Mouse (Mus musculus) left cerebral cortex, adult 2 months (tissue): ENCODE results near the gene Dcun1d4. TPM values are rescaled to one million over a fixed set of nuclear protein-coding genes. Genes with fewer than 3 reads are reported as not detected.
"Not testable (repeated sequence)": the region's sequence is repeated elsewhere in the genome, so short reads cannot be mapped to it uniquely, and the experiment has no call there.

ENCODE experiments used
- DNase-seq, 2 experiments: peaks; one replicate each; pipeline ENCODE4 v3.0.0; 2021 to 2022; ENCODE audit warnings: low spot score in 2 of 2, mixed read lengths in 1 of 2; ENCODE audit errors: extremely low spot score in 1 of 2
- H3K27ac ChIP-seq: fragments of 200-600 bp; 2 replicates; pipeline ENCODE4 v1.8.1; 2022
- H3K4me3 ChIP-seq: fragments of 200-600 bp; 2 replicates; pipeline ENCODE4 v1.8.1; 2022
- CTCF ChIP-seq: fragments of 200-600 bp; IDR thresholded peaks from 2 replicates; pipeline ENCODE4 v1.8.1; 2022; ENCODE audit warnings: antibody characterized with exemption, mild to moderate bottlenecking, moderate library complexity
- intact Hi-C: fragments of 180-260 bp; cut with DNase I; formaldehyde crosslinking; loops from one replicate; pipeline ENCODE4 v1.15.1; 2025
- total RNA-seq, 2 experiments: library from RNA; stranded (reverse); gene quantifications; 2 replicates each; pipeline ENCODE4 v1.2.3; 2021

The Dcun1d4 gene
- total RNA-seq, 2 experiments from 2014 or later: 122 to 125 TPM

DNA sequence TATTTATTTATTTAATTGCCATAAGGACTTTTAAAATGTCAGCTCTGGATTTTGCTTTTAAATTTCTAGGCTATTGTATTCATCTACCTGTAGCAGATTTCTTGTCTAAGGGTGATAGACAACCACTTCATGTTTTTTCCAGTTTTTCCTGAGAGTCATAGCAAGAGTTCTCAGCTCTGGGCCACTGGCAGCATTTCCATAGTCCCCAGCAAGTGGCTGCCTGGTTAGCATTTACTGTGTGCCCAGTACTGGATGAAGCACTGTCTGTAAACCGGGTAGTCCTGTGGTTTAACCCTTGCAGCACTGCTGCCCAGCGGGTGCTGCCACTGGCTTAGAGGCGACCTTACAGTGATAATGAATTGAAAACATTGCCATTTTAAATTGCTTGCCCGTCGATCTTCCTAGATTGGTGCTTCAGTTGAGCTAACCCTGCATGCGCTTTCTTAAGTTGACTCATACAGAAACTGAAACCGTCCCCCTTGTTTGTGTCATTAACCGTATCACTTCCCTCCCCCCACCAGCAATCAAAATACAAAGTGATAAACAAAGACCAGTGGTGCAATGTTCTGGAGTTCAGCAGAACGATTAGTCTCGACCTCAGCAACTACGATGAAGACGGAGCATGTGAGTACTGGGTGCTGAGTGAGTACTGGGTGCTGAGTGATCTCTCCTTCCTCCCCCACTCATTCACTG is 76.1 kb downstream of the Dcun1d4 start:
- DNase-seq: no peak
- intact Hi-C loops: no loop called here
- no peak for TF ChIP-seq CTCF
- Histone ChIP-seq H3K4me3 (no peak overlapping the region), H3K27ac (no peak overlapping the region)

DNA sequence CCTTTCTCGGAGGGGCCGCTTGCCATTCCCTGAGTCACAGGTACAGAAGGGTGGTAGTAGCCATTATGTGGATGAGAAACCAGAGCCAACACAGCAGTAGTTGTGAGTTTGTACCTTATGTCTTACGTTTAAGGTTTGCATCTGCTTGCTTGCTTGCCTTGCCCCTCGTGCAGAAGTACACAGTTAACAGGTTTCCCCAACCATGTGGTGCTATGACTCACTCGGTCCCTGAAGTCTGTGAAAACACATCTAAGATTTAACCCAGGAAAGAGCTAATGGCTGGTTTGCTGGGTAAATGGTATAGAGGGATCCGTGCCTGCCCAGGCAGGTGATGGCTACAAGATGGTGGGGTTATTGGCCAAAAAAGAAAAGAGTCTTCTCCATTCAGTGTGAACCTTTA is 78.0 kb downstream of the Dcun1d4 start:
- no peak for DNase-seq
- Histone ChIP-seq H3K27ac (no peak overlapping the region), H3K4me3 (no peak overlapping the region)
- TF ChIP-seq CTCF: no peak
- intact Hi-C loops: no loop called here

- H3K27ac ChIP-seq: no peak overlapping the region
- H3K4me3 ChIP-seq: no peak overlapping the region
- intact Hi-C loops: no loop called here
- no peak for DNase-seq
- no peak for TF ChIP-seq CTCF
Measured at GRCm38 (mm10) chr5:73564038-73564437, 83.2 kb downstream of the Dcun1d4 start.

DNA sequence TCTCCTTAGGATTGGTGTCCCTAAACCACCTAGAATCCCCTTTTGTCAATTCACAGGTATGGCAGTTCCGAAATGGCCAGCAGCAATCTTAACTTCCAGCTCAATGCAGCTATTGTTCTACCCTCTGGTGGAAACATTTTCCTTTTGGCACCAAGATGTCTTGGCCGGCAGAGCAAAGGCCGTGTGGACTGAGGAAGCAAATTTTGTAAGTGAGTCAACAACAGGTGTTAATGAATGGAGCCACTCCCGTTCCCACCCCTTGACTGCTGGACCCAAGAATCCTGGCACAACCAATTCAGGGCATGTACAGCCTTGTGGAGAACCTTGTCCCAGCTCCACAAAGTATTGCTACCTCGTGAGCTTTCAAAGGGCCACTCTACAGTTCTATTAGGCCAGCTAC is 85.3 kb downstream of the Dcun1d4 start:
- no peak overlapping the region for H3K4me3 ChIP-seq
- DNase-seq: no peak
- no peak for TF ChIP-seq CTCF
- intact Hi-C loops: no loop called here
- no peak overlapping the region for H3K27ac ChIP-seq

- intact Hi-C loops: no loop called here
- Histone ChIP-seq H3K27ac (no peak overlapping the region), H3K4me3 (no peak overlapping the region)
- no peak for TF ChIP-seq CTCF
- no peak for DNase-seq
Measured at GRCm38 (mm10) chr5:73566892-73567291, 86.1 kb downstream of the Dcun1d4 start.

DNA sequence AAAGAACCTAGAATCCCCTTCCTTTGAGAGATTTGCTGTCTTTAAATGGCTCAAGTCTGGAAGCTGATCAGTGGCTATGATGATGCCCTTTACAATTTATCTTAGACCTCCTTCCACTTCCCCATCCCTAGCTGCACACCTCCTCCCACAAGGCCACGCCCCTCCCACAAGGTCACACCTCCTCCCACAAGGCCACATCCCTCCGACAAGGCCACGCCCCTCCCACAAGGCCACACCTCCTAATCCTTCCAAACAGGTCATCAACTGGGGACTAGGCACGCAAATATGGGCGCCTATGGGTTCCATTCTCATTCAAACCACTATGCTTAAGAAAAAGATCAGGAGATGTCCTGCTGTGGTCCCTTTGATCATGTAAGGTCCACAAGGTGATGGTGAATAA is 88.4 kb downstream of the Dcun1d4 start:
- DNase-seq: no peak
- Histone ChIP-seq H3K4me3 (no peak overlapping the region), H3K27ac (no peak overlapping the region)
- TF ChIP-seq CTCF: no peak
- intact Hi-C loops: no loop called here

DNA sequence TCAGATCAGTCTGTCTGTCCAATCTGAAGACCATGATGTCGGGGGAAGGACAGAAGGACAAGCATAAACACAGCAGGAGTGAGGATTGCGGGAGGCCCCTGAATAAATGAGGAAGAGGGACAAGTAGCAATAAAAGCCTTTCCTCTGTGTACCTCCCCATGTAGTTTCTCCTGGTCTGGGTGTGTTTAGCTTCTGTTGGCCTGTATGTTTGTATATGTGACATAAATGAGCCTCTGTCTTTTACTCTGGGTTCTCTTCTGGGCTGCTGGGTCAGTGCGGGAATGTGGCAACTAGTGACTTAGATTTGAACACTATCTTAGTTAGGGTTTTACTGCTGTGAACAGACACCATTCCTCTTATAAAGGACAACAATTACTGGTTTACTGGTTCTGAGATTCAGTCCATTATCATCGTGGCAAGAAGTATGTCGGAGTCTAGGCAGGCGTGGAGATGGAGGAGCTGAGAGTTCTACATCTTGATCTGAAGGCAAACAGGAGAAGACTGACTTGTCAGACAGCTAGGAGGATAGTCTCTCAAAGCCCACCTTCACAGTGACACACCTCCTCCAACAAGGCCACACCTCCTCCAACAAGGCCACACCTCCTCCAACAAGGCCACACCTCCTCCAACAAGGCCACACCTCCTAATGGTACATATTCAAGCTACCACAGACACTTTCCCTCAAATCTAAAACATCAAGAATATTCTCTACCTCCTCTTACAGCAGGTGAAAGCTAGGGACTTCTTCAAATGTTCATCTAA is 90.8 kb downstream of the Dcun1d4 start:
- no peak for DNase-seq
- no peak for TF ChIP-seq CTCF

GRCm38 (mm10) chr5:73572846-73573245 is 92.0 kb downstream of the Dcun1d4 start:
- intact Hi-C loops: no loop called here
- Histone ChIP-seq H3K4me3 (no peak overlapping the region), H3K27ac (no peak overlapping the region)
- no peak for DNase-seq
- no peak for TF ChIP-seq CTCF

More for the DNA sequence above, 90.8 kb downstream of the Dcun1d4 start:
- intact Hi-C loops: no loop called here
- Histone ChIP-seq H3K27ac (no peak overlapping the region), H3K4me3 (no peak overlapping the region)

DNA sequence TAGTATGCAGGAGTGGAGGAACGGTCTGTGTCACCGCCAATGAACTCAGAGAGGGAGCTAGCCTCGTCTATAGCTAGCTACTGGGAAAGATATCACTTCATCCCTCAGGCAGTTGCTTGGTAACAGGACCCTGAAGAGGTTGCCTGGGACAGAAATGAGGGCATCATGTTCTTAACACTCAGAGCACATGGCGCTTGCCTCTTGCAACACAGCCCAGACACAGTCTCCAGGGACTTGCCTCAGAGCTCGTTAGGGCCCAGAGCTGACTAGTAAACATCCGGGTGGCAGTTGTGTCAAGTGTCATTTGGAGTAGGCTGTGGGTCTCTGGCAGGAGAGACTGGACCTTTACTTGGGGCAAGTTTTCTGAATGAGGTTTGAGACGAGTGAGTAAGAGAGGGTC is 93.0 kb downstream of the Dcun1d4 start:
- no peak for TF ChIP-seq CTCF

GRCm38 (mm10) chr5:73574616-73575015 is 93.8 kb downstream of the Dcun1d4 start:
- DNase-seq: peak in 1 of 2 experiments; percentile 8
- intact Hi-C loops: no loop called here
- no peak for TF ChIP-seq CTCF
- Histone ChIP-seq H3K4me3 (no peak overlapping the region), H3K27ac (no peak overlapping the region)

More for the DNA sequence above, 93.0 kb downstream of the Dcun1d4 start:
- DNase-seq: peak in 1 of 2 experiments; percentile 3
- intact Hi-C loops: no loop called here
- no peak overlapping the region for H3K27ac ChIP-seq
- no peak overlapping the region for H3K4me3 ChIP-seq

GRCm38 (mm10) chr5:73576708-73577107 is 95.9 kb downstream of the Dcun1d4 start:
- Histone ChIP-seq H3K4me3 (no peak overlapping the region), H3K27ac (peak overlapping the region; percentile 40; the same call in 1 of the 2 replicates)
- DNase-seq: peak in 1 of 2 experiments; percentile 36
- no peak for TF ChIP-seq CTCF
- intact Hi-C loops: no loop called here

- Histone ChIP-seq H3K27ac (0 out of 2 replicates have a peak overlapping the region, but pooled peaks have one; percentile 12), H3K4me3 (no peak overlapping the region)
- TF ChIP-seq CTCF: no peak
- intact Hi-C loops: no loop called here
- DNase-seq: no peak
Measured at GRCm38 (mm10) chr5:73578131-73578530, 97.3 kb downstream of the Dcun1d4 start.

DNA sequence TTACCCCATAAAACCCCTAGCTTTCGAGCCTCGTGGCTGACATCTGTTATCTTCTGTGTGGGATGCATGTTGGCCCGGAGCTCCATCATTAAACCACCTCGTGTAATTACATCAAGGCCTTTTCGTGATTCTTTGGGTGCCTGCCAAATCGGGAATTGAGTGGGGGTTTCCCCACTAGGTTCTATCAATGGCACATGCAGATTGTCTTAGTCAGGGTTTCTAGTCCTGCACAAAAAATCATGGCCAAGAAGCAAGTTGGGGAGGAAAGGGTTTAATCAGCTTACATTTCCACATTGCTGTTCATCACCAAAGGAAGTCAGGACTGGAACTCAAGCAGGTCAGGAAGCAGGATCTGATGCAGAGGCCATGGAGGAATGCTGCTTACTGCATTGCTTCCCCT is 103.2 kb downstream of the Dcun1d4 start:
- DNase-seq, H3K27ac ChIP-seq, intact Hi-C loops, H3K4me3 ChIP-seq: not testable (repeated sequence)
